Mouse (Mus musculus): Measurements from ENCODE around the gene Yju2.

Gene Yju2

GRCm38 (mm10) chr17:55959946-55960740 lies 1.2 kb downstream of the Yju2 start:
- ATAC-seq (ENCODE audit: insufficient number of reproducible peaks, low FRiP score, low TSS enrichment), result no peak

GRCm38 (mm10) chr17:55960791-55961190 lies 1.9 kb downstream of the Yju2 start:
- no peak for ATAC-seq (ENCODE audit: insufficient number of reproducible peaks, low FRiP score, low TSS enrichment)

- ATAC-seq (ENCODE audit: insufficient number of reproducible peaks, low FRiP score, low TSS enrichment), result no peak
Measured at GRCm38 (mm10) chr17:55961631-55962030, 2.7 kb downstream of the Yju2 start.

- ATAC-seq (ENCODE audit: insufficient number of reproducible peaks, low FRiP score, low TSS enrichment), result no peak
Measured at GRCm38 (mm10) chr17:55963171-55963570, 4.3 kb downstream of the Yju2 start.

- no peak for ATAC-seq (ENCODE audit: insufficient number of reproducible peaks, low FRiP score, low TSS enrichment)
Measured at GRCm38 (mm10) chr17:55964496-55964895, 5.6 kb downstream of the Yju2 start.

GRCm38 (mm10) chr17:55964996-55965395 lies 6.1 kb downstream of the Yju2 start:
- ATAC-seq (ENCODE audit: insufficient number of reproducible peaks, low FRiP score, low TSS enrichment), result no peak

GRCm38 (mm10) chr17:55967186-55967585 lies 8.3 kb downstream of the Yju2 start:
- no peak for ATAC-seq (ENCODE audit: insufficient number of reproducible peaks, low FRiP score, low TSS enrichment)

GRCm38 (mm10) chr17:55968210-55968609 lies 9.3 kb downstream of the Yju2 start:
- ATAC-seq (ENCODE audit: insufficient number of reproducible peaks, low FRiP score, low TSS enrichment), result no peak

GRCm38 (mm10) chr17:55969560-55969959 lies 10.7 kb downstream of the Yju2 start:
- no peak for ATAC-seq (ENCODE audit: insufficient number of reproducible peaks, low FRiP score, low TSS enrichment)

- ATAC-seq (ENCODE audit: insufficient number of reproducible peaks, low FRiP score, low TSS enrichment), result 0 out of 2 replicates have a peak, but pooled peaks have one; percentile 36
Measured at GRCm38 (mm10) chr17:55969966-55970891, 11.3 kb downstream of the Yju2 start, which contains the start of gene Shd. Shd (plus strand) TSS chr17:55970467.

- no peak for ATAC-seq (ENCODE audit: insufficient number of reproducible peaks, low FRiP score, low TSS enrichment)
Measured at GRCm38 (mm10) chr17:55971453-55971852, 12.6 kb downstream of the Yju2 start.

GRCm38 (mm10) chr17:55976255-55976862 lies 17.5 kb downstream of the Yju2 start:
- ATAC-seq (ENCODE audit: insufficient number of reproducible peaks, low FRiP score, low TSS enrichment), result peak; percentile 54; the same call in 1 of the 2 replicates

- ATAC-seq (ENCODE audit: insufficient number of reproducible peaks, low FRiP score, low TSS enrichment), result no peak
Measured at GRCm38 (mm10) chr17:55977301-55977700, 18.4 kb downstream of the Yju2 start.

GRCm38 (mm10) chr17:55986030-55986961 lies 27.4 kb downstream of the Yju2 start, which contains the start of gene Fsd1:
Fsd1 (plus strand) TSS chr17:55986509.
- ATAC-seq (ENCODE audit: insufficient number of reproducible peaks, low FRiP score, low TSS enrichment), result peak; percentile 83

GRCm38 (mm10) chr17:55990278-55990898 lies 31.5 kb downstream of the Yju2 start:
- no peak for ATAC-seq (ENCODE audit: insufficient number of reproducible peaks, low FRiP score, low TSS enrichment)

GRCm38 (mm10) chr17:55996007-55996406 lies 37.1 kb downstream of the Yju2 start:
- peak; percentile 42; the same call in 1 of the 2 replicates for ATAC-seq (ENCODE audit: insufficient number of reproducible peaks, low FRiP score, low TSS enrichment)

GRCm38 (mm10) chr17:55999794-56000499 lies 41.0 kb downstream of the Yju2 start:
- no peak for ATAC-seq (ENCODE audit: insufficient number of reproducible peaks, low FRiP score, low TSS enrichment)

GRCm38 (mm10) chr17:56003000-56003399 lies 44.1 kb downstream of the Yju2 start:
- ATAC-seq (ENCODE audit: insufficient number of reproducible peaks, low FRiP score, low TSS enrichment), result no peak
